Mouse (Mus musculus) C2C12 (cell line): Measurements from ENCODE around the gene Jph3.

Experiments
- CTCF ChIP-seq: IDR thresholded peaks from one replicate; pipeline ENCODE4 v1.5.1; 2011; ENCODE audit not compliant: control insufficient read depth, insufficient read depth, insufficient read length
- MAX ChIP-seq: IDR thresholded peaks from one replicate; pipeline ENCODE4 v1.6.1; 2011; ENCODE audit warnings: mild to moderate bottlenecking, control low read depth
- MYOG ChIP-seq: IDR thresholded peaks from one replicate; pipeline ENCODE4 v1.6.1; 2011; ENCODE audit not compliant: control insufficient read depth, insufficient read length; ENCODE audit errors: extremely low read depth

DNA sequence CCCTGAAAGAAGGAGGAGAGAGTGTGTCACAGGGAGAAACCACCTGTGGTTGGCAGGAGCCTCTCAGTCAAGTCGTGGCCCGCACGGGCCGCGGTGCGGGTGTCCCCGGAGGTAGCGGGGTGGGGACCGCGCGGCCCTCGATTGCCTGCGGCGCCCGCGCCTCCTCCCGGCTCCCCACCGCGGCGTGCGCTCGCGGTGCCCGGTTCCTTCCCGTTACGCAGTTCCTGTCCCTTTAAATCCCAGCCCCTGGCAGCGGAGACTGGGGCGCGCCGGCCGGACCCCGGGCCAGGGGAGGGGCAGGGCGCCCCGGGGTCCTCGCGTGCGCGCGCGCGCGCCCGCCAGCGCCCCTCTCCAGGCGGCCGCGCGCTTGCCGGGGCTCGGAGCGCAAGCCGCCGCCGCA, 331 bp downstream of the Jph3 start:
- no peak for TF ChIP-seq CTCF
- TF ChIP-seq MAX, result no peak
- no peak for TF ChIP-seq MYOG
